Comparison of ENCODE assay signal across 21 mouse cellular contexts in genomic region chr13:56683306-56683705, GRCm38 (mm10). TPM values are rescaled to one million over a fixed set of nuclear protein-coding genes. Genes with fewer than 3 reads are reported as not detected.
DNase-seq lines count a peak whose midpoint lies in the region; ATAC-seq and TF ChIP-seq lines count a peak whose summit lies in the region.
"Had no signal": no experiment of that assay in that cellular context is flagged by ENCODE, and none has a peak within 500 bp of the region (broad histone marks: within the 10 kb centered on the region; RNA-seq: fewer than 3 reads in every experiment).

No protein-coding gene starts in this region.

- no peak for ATAC-seq in cerebellum, adult (ENCODE audit: insufficient number of reproducible peaks, low FRiP score, low TSS enrichment)
- ATAC-seq in hindbrain, postnatal 0 days: peak; percentile 61; the same call in 1 of the 2 replicates
- ATAC-seq in hindbrain, embryonic 14.5 days (ENCODE audit: low FRiP score): no peak
- ATAC-seq: liver, postnatal 0 days had no signal

- 51% methylated on average over 7 of the region's 7 CpGs for WGBS in hindbrain, postnatal 0 days
- 77% methylated on average over 7 of the region's 7 CpGs for WGBS in hindbrain, embryonic 14.5 days
- 87% methylated on average over 7 of the region's 7 CpGs for WGBS in limb, embryonic 10.5 days

- no peak for TF ChIP-seq CTCF in hindbrain, postnatal 0 days (IDR thresholded peaks at IDR 0.05; ENCODE audit: low read depth)

- peak; percentile 47 to 54 for DNase-seq in cerebellum, postnatal 14 days
- peak; percentile 60 for DNase-seq in hindbrain, postnatal 0 days (ENCODE audit: low spot score)
- DNase-seq in hindbrain, embryonic 14.5 days (ENCODE audit: low spot score): no peak
- peak; percentile 26 for DNase-seq in lung, postnatal 14 days
- DNase-seq in lung, postnatal 36 days: no peak
- no peak for DNase-seq in limb, embryonic 10.5 days (ENCODE audit: low spot score)
- no peak for DNase-seq in adipocyte (ENCODE audit: low spot score)
- DNase-seq: adrenal gland, postnatal 25 days; gastrocnemius, postnatal 14 days; heart, adult 11 months; heart, postnatal 14 days; kidney, adult 11 months; liver, postnatal 0 days; thymus, postnatal 25 days had no signal

- H3K4me1 ChIP-seq in hindbrain, postnatal 0 days (ENCODE audit: insufficient read depth, low read length): peaks cover 11% of the 10 kb centered on the region
- no peaks in the 10 kb centered on the region; the same call in 1 of the 2 replicates for H3K4me1 ChIP-seq in hindbrain, embryonic 14.5 days (replicated peaks; ENCODE audit: control insufficient read depth, insufficient read depth, low read length)
- peaks cover 21% of the 10 kb centered on the region for H3K4me1 ChIP-seq in limb, embryonic 10.5 days

- H3K27ac ChIP-seq in hindbrain, postnatal 0 days: 0 out of 2 replicates have a peak overlapping the region, but pooled peaks have one; percentile 20
- no peak overlapping the region for H3K27ac ChIP-seq in hindbrain, embryonic 14.5 days
- H3K27ac ChIP-seq in limb, embryonic 10.5 days: 0 out of 2 replicates have a peak overlapping the region, but pooled peaks have one; percentile 14
- H3K27ac ChIP-seq: limb, embryonic 12.5 days; midbrain, embryonic 12.5 days; neural tube, embryonic 13.5 days had no signal

- H3K9ac ChIP-seq in hindbrain, postnatal 0 days (replicated peaks; ENCODE audit: low read length): no peak overlapping the region
- no peak overlapping the region for H3K9ac ChIP-seq in hindbrain, embryonic 14.5 days
- H3K9ac ChIP-seq: heart, embryonic 13.5 days; limb, embryonic 12.5 days; liver, postnatal 0 days; midbrain, embryonic 12.5 days; neural tube, embryonic 13.5 days had no signal

- H3K36me3 ChIP-seq in hindbrain, postnatal 0 days (ENCODE audit: insufficient read depth, low read length): no peaks in the 10 kb centered on the region
- H3K36me3 ChIP-seq in hindbrain, embryonic 14.5 days (replicated peaks; ENCODE audit: control insufficient read depth, insufficient read depth): no peaks in the 10 kb centered on the region
- H3K36me3 ChIP-seq in limb, embryonic 10.5 days: no peaks in the 10 kb centered on the region
- H3K36me3 ChIP-seq: embryonic facial prominence, embryonic 10.5 days; heart, embryonic 13.5 days; limb, embryonic 12.5 days; midbrain, embryonic 12.5 days; neural tube, embryonic 13.5 days had no signal

- no peak overlapping the region for H3K4me2 ChIP-seq in hindbrain, postnatal 0 days (ENCODE audit: low read depth, low read length)
- no peak overlapping the region for H3K4me2 ChIP-seq in hindbrain, embryonic 14.5 days (replicated peaks)
- H3K4me2 ChIP-seq: heart, embryonic 13.5 days; limb, embryonic 12.5 days; liver, embryonic 11.5 days; midbrain, embryonic 12.5 days; neural tube, embryonic 13.5 days had no signal

- H3K9me3 ChIP-seq in hindbrain, postnatal 0 days (ENCODE audit: low read length): no peaks in the 10 kb centered on the region
- no peaks in the 10 kb centered on the region for H3K9me3 ChIP-seq in hindbrain, embryonic 14.5 days (ENCODE audit: control insufficient read depth, low read length)
- no peaks in the 10 kb centered on the region for H3K9me3 ChIP-seq in limb, embryonic 10.5 days (replicated peaks)
- H3K9me3 ChIP-seq: embryonic facial prominence, embryonic 10.5 days; heart, embryonic 13.5 days; limb, embryonic 12.5 days; midbrain, embryonic 12.5 days; neural tube, embryonic 13.5 days had no signal

- no peak overlapping the region for H3K4me3 ChIP-seq in hindbrain, postnatal 0 days (ENCODE audit: low read length)
- H3K4me3 ChIP-seq in hindbrain, embryonic 14.5 days (replicated peaks; ENCODE audit: low read length): no peak overlapping the region
- H3K4me3 ChIP-seq in limb, embryonic 10.5 days: no peak overlapping the region
- H3K4me3 ChIP-seq: embryonic facial prominence, embryonic 10.5 days; heart, embryonic 13.5 days; limb, embryonic 12.5 days; midbrain, embryonic 12.5 days; neural tube, embryonic 13.5 days had no signal

- no peaks in the 10 kb centered on the region for H3K27me3 ChIP-seq in hindbrain, postnatal 0 days (ENCODE audit: insufficient read depth, low read length)
- H3K27me3 ChIP-seq in hindbrain, embryonic 14.5 days (ENCODE audit: control insufficient read depth, insufficient read depth, low read length): no peaks in the 10 kb centered on the region
- H3K27me3 ChIP-seq in limb, embryonic 10.5 days (ENCODE audit: low read depth, poor library complexity, severe bottlenecking): no peaks in the 10 kb centered on the region
- H3K27me3 ChIP-seq: limb, embryonic 12.5 days; neural tube, embryonic 13.5 days had no signal

RNA-seq across cellular contexts. Expression of gene Smad5, which starts 19.5 kb away (rescaled TPM):
- 39.5 and 40.5 TPM in 2 replicates for total RNA-seq in hindbrain, postnatal 0 days (2014; rRNA removed)
- polyA plus RNA-seq in hindbrain, postnatal 0 days (2015; fragmentation: Nextera tagmentation; extraction: Ambion mirVana): 14.2 and 17.7 TPM in 2 replicates
- polyA plus RNA-seq in hindbrain, embryonic 14.5 days (2014; fragmentation: Nextera tagmentation; extraction: Ambion mirVana): 32.3 and 33.8 TPM in 2 replicates
- polyA plus RNA-seq in limb, embryonic 10.5 days (2016; fragmentation: Nextera tagmentation; extraction: Ambion mirVana): 42.1 and 52.3 TPM in 2 replicates

Comparison
In these comparisons a context has a peak if more than half of its experiments do, and no peak if none do; other contexts are left out.
1. DNase-seq: peak in cerebellum, postnatal 14 days (2 of 2), hindbrain, postnatal 0 days (single experiment) and lung, postnatal 14 days (single experiment); none in hindbrain, embryonic 14.5 days (single experiment), lung, postnatal 36 days (single experiment), limb, embryonic 10.5 days (single experiment) and adipocyte (single experiment).